Mouse (Mus musculus) layer of hippocampus, adult 18-20 months (tissue): ENCODE measurements at regions not wholly inside any gene's neighbourhood (a gene's known extent, or its start where the extent isn't known, plus 50 kb on each side); places are given as distances from the start of the nearest gene placed in this dataset.

ENCODE experiments used
- DNase-seq, 2 experiments: peaks; one replicate each; pipeline ENCODE4 v3.0.0; 2022; ENCODE audit warnings: low spot score in 2 of 2

DNA sequence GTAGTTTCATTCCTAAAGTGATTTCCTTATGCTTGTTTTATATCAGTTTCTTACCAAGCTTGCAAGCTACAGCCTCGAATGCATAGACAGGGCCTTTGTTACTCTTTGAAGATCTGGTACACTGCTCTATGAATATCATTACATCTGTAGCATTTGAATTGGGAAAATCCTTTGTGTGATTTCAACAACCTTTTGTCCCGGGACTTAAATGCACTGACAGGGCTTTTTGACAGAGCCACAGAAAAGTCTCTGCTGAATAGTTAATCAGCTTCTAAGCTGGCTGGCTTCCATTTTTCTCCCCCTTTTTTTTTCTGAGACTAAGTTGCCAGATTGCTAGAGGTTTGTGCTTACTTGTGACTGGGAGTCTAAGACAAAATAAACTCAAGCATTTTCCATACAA is 80.2 kb downstream of the Ednrb start:
- peak in 1 of 2 experiments; percentile 55 for DNase-seq

DNA sequence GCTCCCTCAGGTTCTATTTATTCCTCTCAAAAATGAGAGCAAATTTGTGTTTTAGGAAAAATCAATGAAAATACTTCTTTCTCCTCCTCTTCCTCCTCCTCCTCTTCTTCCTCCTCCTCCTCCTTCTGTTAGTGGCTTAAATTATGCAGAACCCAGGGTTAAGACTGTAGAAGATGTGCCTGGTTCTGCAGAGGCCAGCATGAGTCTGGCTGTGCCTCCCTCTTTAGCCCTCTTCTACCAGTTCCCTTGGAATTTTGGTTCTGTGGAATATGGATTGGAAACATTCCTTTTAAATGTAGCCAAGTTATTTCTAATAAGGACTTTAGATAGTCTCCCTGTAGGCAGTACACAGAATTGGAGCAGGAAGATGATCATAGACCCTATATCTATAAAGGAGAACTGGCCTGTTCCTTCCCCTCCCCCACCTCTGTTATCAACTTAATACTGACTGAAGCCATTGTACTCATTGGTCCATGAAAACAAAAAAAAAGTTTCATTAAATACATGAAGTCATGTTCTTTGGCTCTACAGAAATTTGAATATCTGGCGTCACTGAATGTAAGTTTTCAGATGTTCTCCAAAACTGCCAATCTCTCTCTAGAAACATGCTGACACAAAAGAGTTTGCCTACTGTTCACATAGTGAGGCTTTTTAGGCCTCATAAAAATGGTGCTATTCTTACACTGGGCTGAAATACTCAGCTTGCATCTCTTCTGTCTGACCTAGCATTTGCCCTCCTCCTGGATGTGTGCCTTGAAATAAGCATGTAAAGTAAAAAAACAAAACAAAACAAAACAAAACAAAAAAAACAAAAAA is 80.8 kb downstream of the Ednrb start:
- DNase-seq, result no peak

DNA sequence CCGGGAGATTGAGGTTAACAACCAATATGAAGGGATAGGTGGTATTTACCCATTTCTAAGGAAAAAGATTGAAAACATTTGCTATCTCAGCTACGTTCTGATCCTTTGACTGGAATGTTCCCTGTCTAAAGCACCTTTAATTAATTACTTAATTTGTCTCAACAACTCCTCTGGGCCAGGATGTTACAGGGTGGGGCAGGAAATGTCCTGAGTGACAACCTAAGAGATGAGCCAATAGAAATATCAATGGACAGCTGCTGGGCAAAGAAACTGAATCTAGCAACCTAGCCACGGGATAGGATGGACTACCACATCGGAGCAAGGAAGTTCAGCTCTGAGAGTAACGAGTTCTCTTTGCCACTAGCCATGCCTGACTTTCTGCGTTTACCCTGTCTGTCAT is 84.8 kb downstream of the Ednrb start:
- DNase-seq, result no peak
